Mouse (Mus musculus): ENCODE measurements at regions not wholly inside any gene's neighbourhood (a gene's known extent, or its start where the extent isn't known, plus 50 kb on each side); places are given as distances from the start of the nearest gene placed in this dataset.

DNA sequence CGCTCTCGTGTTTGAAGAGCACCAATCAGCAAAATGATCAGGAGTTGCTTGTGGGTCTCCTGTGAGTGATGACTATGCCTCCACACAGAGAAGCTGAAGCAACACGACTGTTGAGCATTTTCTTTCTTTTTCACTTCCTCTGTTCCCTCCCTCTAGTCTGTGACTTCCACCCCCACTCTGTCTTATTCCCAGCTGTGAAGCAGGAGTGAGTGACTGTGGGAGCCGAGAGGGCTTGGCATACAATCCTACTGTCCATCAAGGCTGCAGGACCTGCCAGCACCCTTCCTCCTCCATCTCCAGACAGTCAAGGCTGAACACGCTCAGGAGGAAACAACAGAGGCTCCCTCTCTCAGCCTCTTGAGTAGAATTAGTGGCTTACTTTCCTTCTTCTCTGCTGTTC, 401.3 kb downstream of the Plcl1 start:
- no peak for DNase-seq

GRCm38 (mm10) chr1:55808724-55809519, 403.2 kb downstream of the Plcl1 start:
- DNase-seq, result peak in 1 of 2 experiments; percentile 1

GRCm38 (mm10) chr1:55812486-55812885, 406.8 kb downstream of the Plcl1 start:
- DNase-seq, result no peak

- no peak for DNase-seq
Observed at GRCm38 (mm10) chr1:55820866-55821500, 415.3 kb downstream of the Plcl1 start.

DNA sequence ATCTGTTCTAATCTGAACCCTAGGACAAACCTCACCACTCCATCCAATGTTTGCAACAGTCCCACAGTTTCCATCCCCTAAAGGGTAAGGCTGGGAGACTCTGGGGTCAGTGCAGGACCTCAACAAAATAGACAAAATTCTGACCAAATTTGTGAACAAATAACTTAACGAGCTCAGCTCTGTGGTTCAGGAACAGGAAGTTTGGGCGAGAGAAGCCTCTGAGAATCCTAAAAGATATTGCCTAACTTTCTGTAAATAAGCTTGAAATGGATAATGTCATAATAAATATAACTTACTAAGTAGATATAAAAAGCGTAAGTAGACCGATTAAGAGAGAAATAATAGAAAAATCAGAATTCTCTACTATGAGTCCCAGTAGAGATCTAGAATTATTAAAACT, 416.9 kb downstream of the Plcl1 start:
- DNase-seq, result no peak

GRCm38 (mm10) chr1:55827191-55827590, 421.5 kb downstream of the Plcl1 start:
- no peak for DNase-seq

- no peak for DNase-seq
Observed at GRCm38 (mm10) chr1:55835281-55835680, 429.6 kb downstream of the Plcl1 start.

GRCm38 (mm10) chr1:55836750-55837149, 431.0 kb downstream of the Plcl1 start:
- DNase-seq, result no peak

GRCm38 (mm10) chr1:55837366-55837765, 431.6 kb downstream of the Plcl1 start:
- no peak for DNase-seq

DNA sequence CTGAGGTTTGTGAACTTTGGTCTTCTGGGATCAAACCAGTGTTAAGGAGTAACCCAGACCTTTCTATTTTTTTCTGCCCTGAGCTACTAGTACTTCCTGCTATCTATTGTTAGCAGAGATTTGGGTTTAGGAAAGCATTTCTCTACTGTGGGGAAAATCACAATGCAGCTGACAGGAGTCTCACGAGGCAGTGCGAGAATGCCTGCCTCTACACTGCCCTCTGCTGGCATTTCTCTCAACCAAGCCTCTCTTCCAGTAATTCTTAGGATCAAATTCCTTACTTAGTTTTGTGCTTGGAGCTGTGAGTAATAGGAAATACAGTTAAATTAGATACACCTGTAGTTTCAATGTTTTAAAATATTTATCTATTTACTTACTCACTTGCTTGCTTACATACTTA, 432.4 kb downstream of the Plcl1 start:
- peak; percentile 36 to 76 for DNase-seq

DNA sequence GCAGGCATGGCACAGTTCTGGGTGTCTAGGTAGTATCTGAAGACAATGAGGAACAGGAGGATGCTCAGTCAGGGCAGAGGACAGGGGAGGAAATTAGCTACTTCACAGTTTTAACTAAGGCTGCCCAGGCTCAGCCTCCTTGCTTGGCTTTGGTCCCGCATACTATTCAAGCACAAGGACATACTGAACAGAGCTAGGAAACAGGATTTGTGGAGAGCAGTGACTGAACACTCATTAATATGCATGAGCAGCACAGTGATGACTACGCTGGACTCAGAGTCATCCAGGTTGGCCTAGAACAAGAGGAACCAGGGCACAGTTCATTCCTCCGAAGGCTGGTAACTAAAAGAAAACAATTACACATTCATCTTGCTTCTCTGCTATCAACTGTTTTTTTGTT, 443.1 kb downstream of the Plcl1 start:
- DNase-seq, result no peak

GRCm38 (mm10) chr1:55852354-55852753, 446.6 kb downstream of the Plcl1 start:
- no peak for DNase-seq

DNA sequence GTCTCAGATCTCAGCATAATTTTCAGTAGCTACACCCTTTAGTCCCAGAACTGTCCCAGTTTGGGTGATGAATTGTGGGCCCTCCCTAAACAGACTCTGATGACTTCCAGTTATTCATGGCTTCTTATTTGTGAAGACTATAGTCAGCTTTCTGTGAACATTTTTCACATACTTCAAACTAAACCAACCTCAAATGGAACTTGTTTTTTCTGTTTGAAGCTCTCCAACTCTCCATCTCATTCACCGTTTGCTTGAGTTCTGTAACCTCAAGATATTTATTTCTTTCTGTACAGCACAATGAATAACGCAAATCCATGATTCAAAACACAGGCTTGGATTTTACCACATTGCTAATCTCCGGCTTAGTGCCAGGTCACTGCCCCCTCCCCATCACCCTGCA, 453.4 kb downstream of the Plcl1 start:
- DNase-seq, result no peak

GRCm38 (mm10) chr1:55863113-55863512, 457.4 kb downstream of the Plcl1 start:
- DNase-seq, result no peak

- DNase-seq, result no peak
Observed at GRCm38 (mm10) chr1:55865274-55865673, 459.6 kb downstream of the Plcl1 start.

GRCm38 (mm10) chr1:55866677-55867076, 461.0 kb downstream of the Plcl1 start:
- DNase-seq, result no peak

- no peak for DNase-seq
Observed at GRCm38 (mm10) chr1:55873583-55873982, 467.9 kb downstream of the Plcl1 start.

GRCm38 (mm10) chr1:55874143-55874867, 468.6 kb downstream of the Plcl1 start:
- DNase-seq, result peak; percentile 61 to 73

DNA sequence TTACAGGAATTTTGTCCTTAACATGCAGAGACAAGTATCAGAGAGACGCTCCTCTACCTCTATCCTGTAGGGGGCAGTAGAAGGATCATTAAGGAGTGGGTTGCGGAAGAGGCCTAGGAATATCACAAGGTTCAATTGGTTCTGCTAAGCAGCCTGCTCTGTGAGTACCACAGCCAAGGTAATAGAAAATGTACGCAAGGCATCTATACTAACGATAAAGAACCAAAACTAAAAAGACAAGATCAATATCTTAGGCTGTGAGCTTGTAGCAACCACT, 469.1 kb downstream of the Plcl1 start:
- no peak for DNase-seq

- DNase-seq, result no peak
Observed at GRCm38 (mm10) chr1:55884576-55884975, 478.9 kb downstream of the Plcl1 start.

DNA sequence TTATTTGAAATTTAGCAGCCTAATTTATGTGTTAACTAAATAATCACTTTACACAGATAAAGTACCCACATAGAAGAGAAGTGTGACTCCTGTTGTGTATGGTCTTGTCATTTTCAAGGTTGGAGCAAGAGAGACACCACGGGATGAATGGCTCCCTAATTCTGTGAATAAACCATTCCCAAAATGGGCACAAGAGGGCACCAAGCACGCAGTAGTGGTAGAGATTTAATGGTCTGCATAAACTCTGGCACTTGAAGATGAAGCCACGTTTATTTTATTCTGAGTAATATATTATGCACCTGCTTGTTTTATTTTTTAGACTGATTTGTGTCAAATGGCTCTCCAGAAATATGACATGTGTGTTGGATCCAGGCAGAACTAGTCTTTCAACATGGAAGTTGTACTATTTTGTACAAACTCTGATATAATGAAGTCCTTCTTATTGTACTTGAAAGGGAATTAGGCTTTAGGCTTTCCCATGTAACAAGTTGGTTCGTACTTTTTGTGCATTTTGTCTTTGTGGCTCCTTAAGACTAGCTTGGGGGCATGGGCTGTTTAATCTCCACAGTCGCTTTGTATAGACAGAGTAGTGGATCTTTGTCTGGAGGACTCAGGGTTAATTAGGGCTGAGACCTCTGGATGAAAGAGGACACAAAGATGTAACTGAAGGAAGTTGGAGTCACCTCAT, 480.8 kb downstream of the Plcl1 start:
- DNase-seq, result peak; percentile 41 to 64

GRCm38 (mm10) chr1:55887386-55887785, 481.7 kb downstream of the Plcl1 start:
- no peak for DNase-seq

All from adrenal gland, postnatal 36 days (tissue).